Mouse (Mus musculus) kidney, embryonic 15.5 days (tissue): Measurements from ENCODE around the gene Lrmda. TPM values are rescaled to one million over a fixed set of nuclear protein-coding genes. Genes with fewer than 3 reads are reported as not detected.

Source experiments
- ATAC-seq: fragments of 200-750 bp; cut with Nextera tagmentation; replicated peaks from 2 replicates; pipeline ENCODE4 v1.8.0; 2017; ENCODE audit warnings: moderate TSS enrichment; ENCODE audit not compliant: low FRiP score
- H3K27ac ChIP-seq: fragments of 300-500 bp; sonication (generic); 2 replicates; pipeline ENCODE4 v1.5.1; 2015; ENCODE audit warnings: mild to moderate bottlenecking, inconsistent platforms
- H3K27me3 ChIP-seq: fragments of 300-500 bp; sonication (generic); 2 replicates; pipeline ENCODE4 v1.6.1; 2015; ENCODE audit warnings: inconsistent platforms
- H3K36me3 ChIP-seq: fragments of 300-500 bp; sonication (generic); 2 replicates; pipeline ENCODE4 v1.6.1; 2015; ENCODE audit warnings: inconsistent platforms
- H3K4me1 ChIP-seq: fragments of 300-500 bp; sonication (generic); 2 replicates; pipeline ENCODE4 v1.6.1; 2015; ENCODE audit warnings: inconsistent platforms
- H3K4me2 ChIP-seq: fragments of 300-500 bp; sonication (generic); 2 replicates; pipeline ENCODE4 v1.6.1; 2015; ENCODE audit warnings: moderate library complexity, mild to moderate bottlenecking, inconsistent platforms
- H3K4me3 ChIP-seq: fragments of 300-500 bp; sonication (generic); replicated peaks from 2 replicates; pipeline ENCODE4 v1.5.1; 2015; ENCODE audit warnings: mild to moderate bottlenecking, inconsistent platforms
- H3K9ac ChIP-seq: fragments of 300-500 bp; sonication (generic); 2 replicates; pipeline ENCODE4 v1.6.1; 2015; ENCODE audit warnings: mild to moderate bottlenecking, inconsistent platforms
- H3K9me3 ChIP-seq: fragments of 300-500 bp; sonication (generic); replicated peaks from 2 replicates; pipeline ENCODE4 v1.6.1; 2016; ENCODE audit warnings: inconsistent platforms
- WGBS: fragments of 180-500 bp; shearing (Covaris S2); methylation state at CpG from one replicate; pipeline ENCODE4 v1.1.7; 2015; ENCODE audit warnings: mixed read lengths; 5-methylcytosine and 5-hydroxymethylcytosine counted together
- polyA plus RNA-seq: library from polyadenylated mRNA; unstranded; fragments of >200 nt; fragmentation: Nextera tagmentation; extraction: Ambion mirVana; gene quantifications from 2 replicates; pipeline ENCODE4 v1.2.1, GENCODE M21; 2015

Gene Lrmda
- polyA plus RNA-seq, 1 experiment from 2014 or later, result 1.1 TPM

DNA sequence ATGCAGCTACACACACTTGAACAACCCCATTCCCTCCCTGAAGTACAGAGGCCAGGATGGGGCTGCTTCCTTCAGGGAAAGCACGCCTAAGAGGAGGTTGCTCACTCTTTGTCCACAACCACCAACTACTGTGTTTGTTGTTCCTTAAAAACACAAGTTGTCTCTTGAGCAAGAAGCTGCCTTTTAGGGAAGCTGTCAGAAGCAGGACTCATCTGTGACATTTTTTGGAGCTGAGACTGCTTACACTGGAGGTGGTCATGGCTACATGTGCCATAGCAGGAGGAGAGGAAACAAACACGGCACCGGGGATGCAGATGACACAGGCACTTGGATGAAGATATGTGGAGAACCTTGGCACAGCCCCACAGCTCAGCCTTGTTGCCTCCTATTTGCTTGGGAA is 65.9 kb downstream of the Lrmda start:
- Histone ChIP-seq H3K27ac (no peak overlapping the region), H3K4me3 (no peak overlapping the region), H3K9ac (no peak overlapping the region), H3K36me3 (0 out of 2 replicates have a peak, but pooled peaks cover 2% of the 10 kb centered on the region), H3K27me3 (peaks cover 15% of the 10 kb centered on the region; the same call in 1 of the 2 replicates), H3K4me1 (peaks cover 16% of the 10 kb centered on the region), H3K9me3 (peaks cover 9% of the 10 kb centered on the region; the same call in 1 of the 2 replicates), H3K4me2 (no peak overlapping the region)
- WGBS, result 90% methylated on average over 3 of the region's 3 CpGs
- no peak for ATAC-seq

DNA sequence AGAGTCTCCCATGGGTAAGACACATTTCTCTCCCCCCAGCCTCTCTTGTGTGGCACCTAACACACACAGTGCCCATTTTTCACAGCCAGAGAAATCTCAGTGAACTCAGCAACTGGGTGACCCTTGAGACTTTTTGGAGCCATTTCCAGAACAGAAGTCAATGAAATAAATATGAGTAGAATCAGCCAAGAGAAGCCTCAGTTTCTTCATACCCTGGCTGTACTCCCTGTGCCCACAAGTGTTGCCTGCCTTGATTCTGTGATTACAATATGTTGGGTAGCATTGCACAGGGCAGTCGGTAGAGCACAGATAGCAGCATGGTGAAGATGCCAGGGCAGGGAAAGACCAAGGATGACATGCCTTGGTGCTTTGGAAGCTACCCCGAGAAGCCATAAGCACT is 69.1 kb downstream of the Lrmda start:
- Histone ChIP-seq H3K4me3 (no peak overlapping the region), H3K27me3 (peaks cover 14% of the 10 kb centered on the region), H3K9me3 (peaks cover 9% of the 10 kb centered on the region; the same call in 1 of the 2 replicates), H3K9ac (no peak overlapping the region), H3K36me3 (0 out of 2 replicates have a peak, but pooled peaks cover 2% of the 10 kb centered on the region), H3K27ac (no peak overlapping the region), H3K4me1 (peaks cover 47% of the 10 kb centered on the region), H3K4me2 (no peak overlapping the region)
- 98% methylated on average over 2 of the region's 2 CpGs for WGBS
- ATAC-seq, result no peak

- 42% methylated on average over 7 of the region's 7 CpGs for WGBS
- Histone ChIP-seq H3K36me3 (0 out of 2 replicates have a peak, but pooled peaks cover 2% of the 10 kb centered on the region), H3K4me1 (peaks cover 48% of the 10 kb centered on the region), H3K27me3 (peaks cover 21% of the 10 kb centered on the region), H3K4me2 (no peak overlapping the region), H3K4me3 (no peak overlapping the region), H3K9ac (no peak overlapping the region), H3K9me3 (peaks cover 9% of the 10 kb centered on the region; the same call in 1 of the 2 replicates), H3K27ac (peak overlapping the region; percentile 61; the same call in 1 of the 2 replicates)
- peak; percentile 41; the same call in 1 of the 2 replicates for ATAC-seq
These were observed 69.8 kb downstream of the Lrmda start for GRCm38 (mm10) chr14:22089331-22089730.

DNA sequence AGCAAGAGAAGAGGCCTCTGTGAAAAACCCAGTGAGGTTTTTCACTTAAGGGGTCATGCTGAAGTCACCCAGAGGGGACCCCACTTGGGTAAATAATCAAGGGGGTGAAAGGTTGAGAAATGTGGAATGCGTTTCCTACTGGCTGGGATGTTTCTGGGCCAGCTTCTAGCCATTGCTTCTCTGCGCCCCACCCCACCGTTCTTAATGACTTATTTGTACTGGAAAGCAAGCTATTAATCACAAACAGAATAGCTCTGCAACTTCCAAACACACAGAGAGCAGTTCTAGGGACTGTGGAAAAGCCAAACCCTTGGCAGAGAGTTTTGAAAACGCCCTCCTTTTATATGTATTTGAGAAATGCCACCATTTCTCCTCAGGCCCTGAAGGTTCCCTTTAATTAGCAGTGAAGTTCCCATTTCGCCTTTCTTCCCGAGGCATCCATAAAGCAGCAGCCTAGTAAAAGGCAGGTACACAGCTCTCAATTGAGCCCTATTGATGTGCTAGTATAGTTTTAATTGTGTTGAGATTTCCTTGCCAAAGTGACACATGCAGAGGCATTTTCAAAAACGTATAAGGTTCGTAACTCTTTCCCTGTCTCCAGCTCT is 70.5 kb downstream of the Lrmda start:
- Histone ChIP-seq H3K27ac (peak overlapping the region; percentile 61), H3K4me1 (peaks cover 48% of the 10 kb centered on the region), H3K27me3 (peaks cover 22% of the 10 kb centered on the region), H3K9me3 (peaks cover 9% of the 10 kb centered on the region; the same call in 1 of the 2 replicates), H3K4me3 (no peak overlapping the region), H3K9ac (no peak overlapping the region), H3K36me3 (0 out of 2 replicates have a peak, but pooled peaks cover 2% of the 10 kb centered on the region), H3K4me2 (peak overlapping the region; percentile 10; the same call in 1 of the 2 replicates)
- ATAC-seq, result no peak
- WGBS, result 28% methylated on average over 8 of the region's 8 CpGs

GRCm38 (mm10) chr14:22090778-22091211 is 71.3 kb downstream of the Lrmda start:
- no peak overlapping the region for H3K9ac ChIP-seq
- WGBS, result 10% methylated on average over 5 of the region's 5 CpGs
- peak overlapping the region; percentile 61 for H3K27ac ChIP-seq
- peaks cover 51% of the 10 kb centered on the region for H3K4me1 ChIP-seq
- H3K9me3 ChIP-seq, result peaks cover 9% of the 10 kb centered on the region; the same call in 1 of the 2 replicates
- H3K4me2 ChIP-seq, result no peak overlapping the region
- H3K4me3 ChIP-seq, result no peak overlapping the region
- peak; percentile 49 for ATAC-seq
- peaks cover 18% of the 10 kb centered on the region for H3K27me3 ChIP-seq
- 0 out of 2 replicates have a peak, but pooled peaks cover 2% of the 10 kb centered on the region for H3K36me3 ChIP-seq

DNA sequence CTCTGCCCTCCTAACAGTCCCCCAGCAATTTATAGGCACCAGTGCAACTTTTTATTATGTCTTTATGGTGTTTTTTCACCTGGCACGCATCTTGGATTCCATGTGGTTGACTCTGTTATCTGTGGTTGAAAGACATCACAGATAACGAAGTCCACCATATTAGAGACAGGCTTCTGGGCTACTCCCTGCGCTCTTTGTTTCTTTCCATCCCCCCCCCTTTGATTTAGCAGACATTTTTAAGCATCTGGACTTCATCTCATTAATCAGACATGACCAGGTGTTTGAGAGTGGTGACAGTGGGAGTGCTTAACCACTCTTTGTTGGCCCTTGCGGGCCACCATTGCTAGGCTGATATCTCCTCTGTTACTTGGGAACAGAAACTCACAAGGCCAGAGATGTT is 71.8 kb downstream of the Lrmda start:
- H3K27ac ChIP-seq, result peak overlapping the region; percentile 61
- H3K4me2 ChIP-seq, result no peak overlapping the region
- no peak for ATAC-seq
- H3K9ac ChIP-seq, result no peak overlapping the region
- 44% methylated on average over 4 of the region's 4 CpGs for WGBS
- H3K4me3 ChIP-seq, result no peak overlapping the region
- H3K9me3 ChIP-seq, result peaks cover 9% of the 10 kb centered on the region; the same call in 1 of the 2 replicates
- H3K36me3 ChIP-seq, result 0 out of 2 replicates have a peak, but pooled peaks cover 2% of the 10 kb centered on the region
- H3K4me1 ChIP-seq, result peaks cover 54% of the 10 kb centered on the region
- H3K27me3 ChIP-seq, result peaks cover 15% of the 10 kb centered on the region

DNA sequence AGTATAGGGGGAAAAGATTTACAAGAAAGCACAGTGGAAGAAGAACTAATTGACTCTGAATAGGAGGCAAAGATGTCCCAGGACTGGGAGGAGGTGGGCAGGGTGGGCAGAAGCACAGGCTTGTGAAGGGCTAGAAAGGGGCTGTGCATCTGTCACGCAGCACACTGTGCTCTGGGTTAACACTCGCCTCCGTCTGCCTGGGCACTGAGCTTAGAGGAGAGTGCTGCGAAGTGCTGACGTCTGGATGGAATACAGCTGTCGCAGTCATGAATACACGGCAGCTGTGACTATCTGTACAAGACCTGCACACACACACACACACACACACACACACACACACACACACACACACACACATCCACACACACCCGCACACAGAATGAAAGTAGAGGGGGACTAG is 73.6 kb downstream of the Lrmda start:
- peak; percentile 65; the same call in 1 of the 2 replicates for ATAC-seq
- peaks cover 54% of the 10 kb centered on the region for H3K4me1 ChIP-seq
- peaks cover 6% of the 10 kb centered on the region; the same call in 1 of the 2 replicates for H3K9me3 ChIP-seq
- no peak overlapping the region for H3K4me2 ChIP-seq
- peaks cover 15% of the 10 kb centered on the region for H3K27me3 ChIP-seq
- 43% methylated on average over 8 of the region's 8 CpGs for WGBS
- no peak overlapping the region for H3K27ac ChIP-seq
- H3K36me3 ChIP-seq, result 0 out of 2 replicates have a peak, but pooled peaks cover 2% of the 10 kb centered on the region
- H3K9ac ChIP-seq, result no peak overlapping the region
- H3K4me3 ChIP-seq, result no peak overlapping the region

DNA sequence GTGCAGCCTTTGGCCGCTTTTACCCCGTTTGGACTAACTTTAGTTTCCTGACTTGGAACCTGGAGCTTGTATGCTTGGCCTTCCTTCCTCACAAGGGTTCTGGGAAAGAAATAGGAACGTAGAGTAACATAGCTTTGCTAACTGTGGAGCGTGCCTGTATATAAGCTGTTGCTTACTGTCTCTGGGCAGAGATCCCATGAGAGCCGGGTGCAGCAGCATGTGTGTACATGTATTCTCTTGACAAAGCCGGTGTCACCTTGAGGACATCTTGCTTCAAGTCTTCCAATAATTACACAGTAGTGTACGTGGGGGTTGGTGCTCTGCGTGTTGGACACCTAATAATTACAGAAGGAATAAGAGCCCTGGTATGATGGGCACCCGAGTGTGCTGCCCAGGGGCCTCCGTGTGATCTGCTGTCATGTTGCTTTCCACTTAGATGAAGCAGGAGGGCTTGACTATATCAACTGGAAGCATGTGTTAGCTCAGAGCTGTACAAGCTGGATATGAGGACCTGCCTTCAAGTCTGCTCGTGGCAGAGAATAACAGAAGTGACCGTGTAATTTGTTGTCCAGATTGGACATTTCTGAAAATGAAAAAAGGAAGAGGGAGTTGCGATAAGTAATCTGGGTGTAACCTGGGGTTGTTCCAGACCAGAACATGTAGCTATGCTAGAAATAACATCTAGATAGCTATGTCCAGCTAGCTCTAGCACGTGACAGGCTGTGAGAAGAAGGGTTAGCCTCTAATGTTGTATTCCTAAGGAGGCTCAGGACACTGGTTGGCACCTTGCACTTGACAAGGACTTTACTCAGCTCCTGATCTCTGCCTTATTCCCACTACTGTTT is 82.7 kb downstream of the Lrmda start:
- Histone ChIP-seq H3K27ac (no peak overlapping the region), H3K4me3 (no peak overlapping the region), H3K27me3 (peaks cover 13% of the 10 kb centered on the region), H3K4me1 (peaks cover 16% of the 10 kb centered on the region), H3K9me3 (peaks cover 7% of the 10 kb centered on the region; the same call in 1 of the 2 replicates), H3K4me2 (no peak overlapping the region), H3K36me3 (no peaks in the 10 kb centered on the region), H3K9ac (no peak overlapping the region)
- ATAC-seq, result no peak
- 90% methylated on average over 14 of the region's 14 CpGs for WGBS

GRCm38 (mm10) chr14:22105855-22106254 is 86.3 kb downstream of the Lrmda start:
- Histone ChIP-seq H3K36me3 (no peaks in the 10 kb centered on the region), H3K9ac (no peak overlapping the region), H3K4me3 (no peak overlapping the region), H3K27me3 (peaks cover 18% of the 10 kb centered on the region), H3K27ac (peak overlapping the region; percentile 60; the same call in 1 of the 2 replicates), H3K4me1 (peaks cover 36% of the 10 kb centered on the region), H3K4me2 (no peak overlapping the region), H3K9me3 (no peaks in the 10 kb centered on the region)
- WGBS, result 20% methylated on average over 4 of the region's 4 CpGs
- peak; percentile 85 for ATAC-seq

DNA sequence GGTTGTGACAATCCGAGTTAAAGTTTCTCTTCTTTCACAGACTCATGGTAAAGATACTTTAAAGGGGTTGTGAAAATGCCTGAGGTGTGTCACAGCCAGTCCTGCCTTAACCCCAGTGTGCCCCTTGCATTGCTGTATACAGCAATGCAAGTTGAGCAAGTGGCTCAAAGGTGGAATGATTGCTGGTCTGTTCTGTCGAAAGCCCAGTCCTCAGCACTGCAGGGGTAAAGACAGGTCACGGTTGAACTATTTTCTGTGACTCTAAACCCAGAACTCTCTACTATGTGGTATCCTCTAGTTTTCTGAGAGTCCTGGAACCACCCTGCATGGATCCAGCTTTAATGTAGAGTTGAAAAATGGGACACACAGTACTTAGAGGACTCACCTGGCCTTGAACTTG is 87.3 kb downstream of the Lrmda start:
- H3K4me1 ChIP-seq, result peaks cover 38% of the 10 kb centered on the region
- H3K4me3 ChIP-seq, result no peak overlapping the region
- no peaks in the 10 kb centered on the region for H3K9me3 ChIP-seq
- no peak for ATAC-seq
- H3K27ac ChIP-seq, result peak overlapping the region; percentile 60; the same call in 1 of the 2 replicates
- H3K36me3 ChIP-seq, result no peaks in the 10 kb centered on the region
- H3K9ac ChIP-seq, result no peak overlapping the region
- H3K27me3 ChIP-seq, result peaks cover 18% of the 10 kb centered on the region
- no peak overlapping the region for H3K4me2 ChIP-seq
- 66% methylated on average over 3 of the region's 3 CpGs for WGBS

DNA sequence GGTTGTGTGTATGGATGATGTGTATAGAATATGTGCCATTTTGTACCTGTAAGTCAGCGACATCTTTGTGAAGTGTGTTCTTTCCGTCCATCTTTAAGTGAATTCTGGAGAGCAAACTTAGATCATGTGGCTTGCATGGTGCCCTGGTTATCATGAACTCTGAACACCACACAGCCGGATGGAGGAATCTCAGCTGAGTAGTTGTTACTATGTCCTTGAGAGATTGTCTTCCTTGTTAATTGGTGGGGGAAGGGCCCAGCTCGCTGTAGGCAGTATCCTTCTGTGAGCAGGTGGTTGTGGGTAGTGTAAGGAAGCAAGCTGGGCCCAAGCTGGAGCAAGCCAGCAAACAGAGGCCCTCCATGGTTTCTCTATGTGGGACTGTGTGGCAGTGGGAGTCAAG is 89.9 kb downstream of the Lrmda start:
- no peak overlapping the region for H3K9ac ChIP-seq
- WGBS, result 64% methylated on average over 4 of the region's 4 CpGs
- ATAC-seq, result no peak
- H3K4me3 ChIP-seq, result no peak overlapping the region
- H3K27ac ChIP-seq, result no peak overlapping the region
- no peaks in the 10 kb centered on the region for H3K36me3 ChIP-seq
- H3K4me2 ChIP-seq, result no peak overlapping the region
- H3K4me1 ChIP-seq, result peaks cover 46% of the 10 kb centered on the region
- H3K9me3 ChIP-seq, result no peaks in the 10 kb centered on the region
- peaks cover 33% of the 10 kb centered on the region for H3K27me3 ChIP-seq
